Mouse (Mus musculus) small intestine, adult 2 months (tissue): ENCODE results near the gene Anapc15-ps. TPM values are rescaled to one million over a fixed set of nuclear protein-coding genes. Genes with fewer than 3 reads are reported as not detected.

Experiments used
- H3K27ac ChIP-seq: fragments of 200-500 bp; 2 replicates; pipeline ENCODE4 v1.5.1; 2012; ENCODE audit warnings: low read depth, low read length, control low read depth, inconsistent platforms; ENCODE audit not compliant: insufficient read depth
- H3K27me3 ChIP-seq: fragments of 200-500 bp; 2 replicates; pipeline ENCODE4 v1.6.1; 2012; ENCODE audit warnings: mild to moderate bottlenecking, moderate library complexity, low read length, inconsistent platforms; ENCODE audit not compliant: control insufficient read depth, insufficient read depth
- H3K36me3 ChIP-seq: fragments of 200-500 bp; 2 replicates; pipeline ENCODE4 v1.6.1; 2012; ENCODE audit warnings: mild to moderate bottlenecking, low read length, control low read depth, inconsistent platforms; ENCODE audit not compliant: control insufficient read depth, insufficient read depth
- H3K4me1 ChIP-seq: fragments of 200-500 bp; 2 replicates; pipeline ENCODE4 v1.6.1; 2012; ENCODE audit warnings: low read length, inconsistent platforms, mixed read lengths; ENCODE audit not compliant: control insufficient read depth, insufficient read depth, insufficient read length
- H3K4me3 ChIP-seq: fragments of 200-500 bp; 2 replicates; pipeline ENCODE4 v1.5.1; 2012; ENCODE audit warnings: low read depth, mild to moderate bottlenecking, control low read depth, inconsistent platforms, low read length, moderate library complexity
- CTCF ChIP-seq: fragments of 200-500 bp; IDR thresholded peaks from 2 replicates; pipeline ENCODE4 v1.5.1; 2012; ENCODE audit warnings: low read depth, mild to moderate bottlenecking, control low read depth, inconsistent platforms, low read length, moderate library complexity, mixed read lengths; ENCODE audit not compliant: insufficient replicate concordance, insufficient read length; ENCODE audit errors: extremely low read depth
- POLR2A ChIP-seq: fragments of 200-500 bp; IDR thresholded peaks from 2 replicates; pipeline ENCODE4 v1.6.1; 2012; ENCODE audit warnings: low read depth, mild to moderate bottlenecking, control low read depth, inconsistent platforms, low read length, moderate library complexity
- WGBS: fragments of 180-500 bp; shearing (Covaris S2); methylation state at CpG from one replicate; pipeline ENCODE4 v1.1.7; 2018; 5-methylcytosine and 5-hydroxymethylcytosine counted together
- polyA plus RNA-seq: library from polyadenylated mRNA; depleted of rRNA; stranded (reverse); fragments of >200 nt; gene quantifications from 2 replicates; pipeline ENCODE4 v1.2.3, GENCODE M21; 2012

The Anapc15-ps gene
- polyA plus RNA-seq, 1 experiment = not detected

GRCm38 (mm10) chr10:95703730-95704129, 30.5 kb upstream of the Anapc15-ps start:
- peaks cover 4% of the 10 kb centered on the region; the same call in 1 of the 2 replicates for H3K4me1 ChIP-seq
- H3K27me3 ChIP-seq = no peaks in the 10 kb centered on the region
- WGBS = 76% methylated on average over 5 of the region's 5 CpGs
- no peak for TF ChIP-seq POLR2A
- TF ChIP-seq CTCF = no peak
- H3K36me3 ChIP-seq = no peaks in the 10 kb centered on the region
- no peak overlapping the region for H3K27ac ChIP-seq
- no peak overlapping the region for H3K4me3 ChIP-seq

- Histone ChIP-seq H3K27ac (no peak overlapping the region), H3K4me3 (no peak overlapping the region), H3K4me1 (peaks cover 4% of the 10 kb centered on the region; the same call in 1 of the 2 replicates), H3K27me3 (no peaks in the 10 kb centered on the region), H3K36me3 (no peaks in the 10 kb centered on the region)
- WGBS = 86% methylated on average over 4 of the region's 4 CpGs
- TF ChIP-seq CTCF (no peak), POLR2A (no peak)
Measured at GRCm38 (mm10) chr10:95700422-95700821, 27.2 kb upstream of the Anapc15-ps start.

- Histone ChIP-seq H3K27me3 (no peaks in the 10 kb centered on the region), H3K4me3 (no peak overlapping the region), H3K4me1 (peaks cover 4% of the 10 kb centered on the region; the same call in 1 of the 2 replicates), H3K27ac (no peak overlapping the region), H3K36me3 (no peaks in the 10 kb centered on the region)
- 62% methylated on average over 8 of the region's 8 CpGs for WGBS
- TF ChIP-seq CTCF (no peak), POLR2A (no peak)
Measured at GRCm38 (mm10) chr10:95698920-95699714, 25.9 kb upstream of the Anapc15-ps start.

GRCm38 (mm10) chr10:95696253-95696641, 23.0 kb upstream of the Anapc15-ps start:
- Histone ChIP-seq H3K36me3 (no peaks in the 10 kb centered on the region), H3K27me3 (no peaks in the 10 kb centered on the region), H3K27ac (no peak overlapping the region), H3K4me1 (peaks cover 4% of the 10 kb centered on the region; the same call in 1 of the 2 replicates), H3K4me3 (no peak overlapping the region)
- TF ChIP-seq CTCF (no peak), POLR2A (no peak)
- 65% methylated on average over 3 of the region's 3 CpGs for WGBS

GRCm38 (mm10) chr10:95695603-95696252, 22.5 kb upstream of the Anapc15-ps start:
- Histone ChIP-seq H3K4me1 (peaks cover 4% of the 10 kb centered on the region; the same call in 1 of the 2 replicates), H3K36me3 (no peaks in the 10 kb centered on the region), H3K4me3 (no peak overlapping the region), H3K27me3 (no peaks in the 10 kb centered on the region), H3K27ac (no peak overlapping the region)
- TF ChIP-seq CTCF = no peak
- WGBS = 85% methylated on average over 18 of the region's 18 CpGs

- WGBS = 84% methylated on average over 12 of the region's 12 CpGs
- peaks cover 4% of the 10 kb centered on the region; the same call in 1 of the 2 replicates for H3K4me1 ChIP-seq
- no peak for TF ChIP-seq POLR2A
- no peak for TF ChIP-seq CTCF
Measured at GRCm38 (mm10) chr10:95694559-95695251, 21.5 kb upstream of the Anapc15-ps start.

GRCm38 (mm10) chr10:95691347-95691746, 18.1 kb upstream of the Anapc15-ps start:
- Histone ChIP-seq H3K27me3 (no peaks in the 10 kb centered on the region), H3K4me3 (no peak overlapping the region), H3K4me1 (no peaks in the 10 kb centered on the region), H3K27ac (no peak overlapping the region), H3K36me3 (no peaks in the 10 kb centered on the region)
- TF ChIP-seq CTCF (no peak), POLR2A (no peak)
- 68% methylated on average over 4 of the region's 4 CpGs for WGBS

More at GRCm38 (mm10) chr10:95694559-95695251, 21.5 kb upstream of the Anapc15-ps start:
- H3K27me3 ChIP-seq = no peaks in the 10 kb centered on the region
- no peaks in the 10 kb centered on the region for H3K36me3 ChIP-seq
- H3K27ac ChIP-seq = no peak overlapping the region
- H3K4me3 ChIP-seq = no peak overlapping the region
